Mouse (Mus musculus) erythroid progenitor cell, adult 5-6 weeks (primary cell): ENCODE measurements around the gene Anxa4. TPM values are rescaled to one million over a fixed set of nuclear protein-coding genes. Genes with fewer than 3 reads are reported as not detected.

Source experiments
- ATAC-seq: replicated peaks from 2 replicates; pipeline ENCODE4 v1.8.0; 2016; ENCODE audit warnings: moderate number of reproducible peaks, mild to moderate bottlenecking, moderate TSS enrichment, inconsistent platforms; ENCODE audit not compliant: poor library complexity, low FRiP score, severe bottlenecking
- total RNA-seq, 2 experiments: library from RNA; stranded (forward) in 1 of 2; stranded (reverse) in 1 of 2; fragments of 150-400 nt in 1 of 2; fragments of 186-747, 209-891 nt in 1 of 2; gene quantifications; 2 replicates each; pipeline versions ENCODE4 v1.2.3 to v1.2.4; 2015 to 2017; ENCODE audit warnings: low replicate concordance in 2 of 2

The Anxa4 gene
- total RNA-seq, 2 experiments from 2014 or later, result 5.1 to 16.8 TPM

DNA sequence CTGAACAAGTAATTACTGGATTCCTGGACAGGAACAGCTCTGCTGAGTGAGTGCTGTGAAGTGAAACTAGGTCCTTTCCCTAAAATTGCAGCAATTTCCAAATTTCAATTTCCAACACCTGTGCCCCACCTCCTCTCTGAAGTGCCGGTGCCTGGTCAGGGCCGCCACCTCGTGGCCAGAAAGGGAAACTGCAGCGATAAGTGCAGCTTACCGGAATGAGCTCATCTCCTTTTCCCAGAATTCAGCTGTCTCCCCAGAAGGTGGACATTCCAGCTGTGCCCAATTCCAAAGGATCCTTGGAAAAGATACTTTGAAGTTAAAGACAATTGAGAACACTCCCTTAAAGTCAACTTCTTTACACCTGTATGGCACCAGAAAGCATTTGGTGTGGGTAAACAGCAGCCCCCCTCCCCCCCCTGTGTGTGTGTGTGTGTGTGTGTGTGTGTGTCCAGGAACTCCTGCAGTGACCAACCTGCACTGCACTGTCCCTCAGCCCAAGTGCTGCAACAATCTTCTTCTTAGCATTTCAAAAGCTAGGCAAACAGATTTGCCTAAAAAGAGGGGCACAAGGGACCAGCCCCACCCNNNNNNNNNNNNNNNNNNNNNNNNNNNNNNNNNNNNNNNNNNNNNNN, 13.2 kb upstream of the Anxa4 start:
- ATAC-seq, result peak; percentile 79

DNA sequence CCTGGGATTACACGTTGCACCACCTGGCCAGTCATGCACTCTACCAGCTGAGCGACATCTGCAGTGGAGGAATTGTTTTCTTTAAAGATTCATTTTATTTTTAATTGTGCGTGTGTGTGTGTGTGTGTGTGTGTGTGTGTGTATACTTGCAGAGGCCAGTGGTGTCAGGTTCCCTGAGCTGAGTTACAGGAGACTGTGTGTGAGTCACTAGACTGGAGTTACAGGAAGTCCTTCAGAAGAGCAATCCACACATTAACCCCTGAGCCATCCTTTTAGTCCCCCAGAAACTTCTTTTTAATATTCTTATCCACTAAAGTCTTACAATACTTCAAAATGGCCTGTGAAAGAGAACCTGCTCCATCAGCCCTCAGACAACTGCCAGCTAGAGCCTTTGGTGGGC, 11.3 kb upstream of the Anxa4 start:
- no peak for ATAC-seq

DNA sequence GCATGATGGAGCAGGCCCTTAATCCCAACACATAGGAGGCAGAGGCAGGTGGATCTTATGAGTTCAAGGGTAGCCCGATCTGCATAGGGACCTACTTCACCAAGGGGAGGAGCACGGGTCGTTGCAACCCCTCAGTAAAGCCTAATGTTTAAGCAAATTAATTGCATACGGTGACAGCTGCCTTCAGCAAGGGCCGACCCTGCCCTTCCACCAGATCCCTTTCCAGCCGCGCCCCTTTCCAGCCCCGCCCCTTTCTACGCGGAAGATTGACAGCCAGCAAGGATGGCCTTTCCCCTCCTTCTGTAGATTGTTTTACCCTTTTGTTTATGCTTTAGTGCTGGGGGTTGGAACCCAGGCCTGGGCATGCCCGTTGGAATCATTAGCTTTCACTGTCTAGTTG, 8.0 kb upstream of the Anxa4 start:
- ATAC-seq, result no peak

DNA sequence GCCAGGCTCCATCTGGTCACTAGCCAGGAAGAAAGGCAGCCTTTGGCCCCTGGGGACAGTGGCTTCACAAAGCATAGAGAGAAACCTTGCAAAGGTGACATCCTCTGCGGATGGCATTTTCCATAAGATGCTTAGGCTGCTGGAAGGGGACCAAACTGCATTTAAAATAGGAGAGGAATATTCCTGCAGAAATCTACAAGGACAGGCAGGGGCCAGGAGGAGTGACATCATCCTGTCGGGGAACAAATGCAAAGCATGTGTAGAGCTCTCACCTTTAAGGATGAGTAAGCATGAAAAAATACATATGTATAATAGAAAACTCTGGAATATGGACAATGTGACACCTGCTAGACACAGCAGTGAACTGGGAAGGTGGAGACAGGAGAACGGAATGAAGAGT, 7.1 kb upstream of the Anxa4 start:
- no peak for ATAC-seq

DNA sequence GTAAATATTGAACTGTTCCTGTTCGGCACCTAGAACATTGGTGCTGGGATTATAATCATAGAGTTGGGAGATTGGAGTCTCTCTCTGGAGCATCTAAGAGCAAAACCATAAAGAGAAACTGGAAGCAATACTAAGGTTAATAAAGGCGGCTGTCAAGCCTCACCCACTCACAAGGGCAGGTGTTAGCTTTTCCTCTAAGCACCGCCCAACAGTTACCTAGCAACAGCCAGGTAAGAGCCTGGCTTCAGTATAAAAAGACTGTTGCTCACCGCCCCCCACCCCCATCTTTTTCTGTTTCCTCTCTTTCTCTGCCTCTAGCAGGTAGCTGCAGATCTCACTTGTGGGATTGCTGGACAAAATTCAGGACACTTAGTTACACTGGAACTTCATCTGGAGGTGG, 4.1 kb upstream of the Anxa4 start:
- ATAC-seq, result no peak

DNA sequence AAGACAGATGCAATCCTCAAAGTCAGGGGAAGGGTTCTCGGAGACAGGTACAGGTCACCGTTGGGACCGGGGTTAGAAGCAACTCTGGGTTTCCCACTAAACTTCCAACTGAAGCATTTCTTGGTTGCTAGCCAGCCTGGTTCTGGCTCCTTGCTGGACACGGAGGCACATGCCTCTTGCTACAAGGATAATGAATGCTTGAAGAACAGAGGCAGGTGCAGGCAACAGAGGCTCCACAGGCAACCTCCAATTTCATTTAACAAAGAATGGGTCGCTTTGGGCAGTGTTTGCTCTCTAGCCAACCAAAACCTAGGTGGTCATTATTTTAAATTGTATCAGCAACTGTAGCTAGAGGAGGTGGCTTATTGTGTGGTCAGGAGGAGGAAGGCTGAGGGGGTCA, 573 bp upstream of the Anxa4 start:
- no peak for ATAC-seq

DNA sequence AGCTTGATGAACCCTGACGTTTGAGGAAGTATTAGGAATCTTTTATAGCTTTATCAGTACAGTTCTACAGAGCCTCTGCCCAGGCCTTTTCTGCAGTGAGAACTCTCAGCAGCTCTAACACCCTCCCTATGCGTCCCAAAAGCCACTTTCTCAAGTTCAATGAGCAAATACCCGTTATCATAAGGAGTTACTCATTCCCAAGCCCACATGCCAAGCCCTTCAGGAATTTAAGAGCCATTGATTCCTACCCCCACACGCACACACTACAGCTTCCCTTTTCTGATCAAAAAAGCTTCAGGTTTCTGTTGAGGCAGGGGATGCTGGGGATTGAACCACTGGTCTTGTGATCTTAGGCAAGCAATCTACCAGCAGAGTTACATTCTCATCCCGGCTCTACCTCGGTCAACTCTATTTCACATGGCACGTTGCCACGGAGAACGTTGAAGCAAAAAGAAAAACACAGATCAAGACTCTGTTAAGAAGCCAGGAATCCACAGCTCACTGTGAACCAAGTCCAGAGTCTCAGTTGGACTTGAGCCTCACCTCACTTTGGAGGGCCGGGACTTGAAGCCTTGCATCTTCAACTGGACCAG, 2.9 kb downstream of the Anxa4 start:
- ATAC-seq, result no peak

DNA sequence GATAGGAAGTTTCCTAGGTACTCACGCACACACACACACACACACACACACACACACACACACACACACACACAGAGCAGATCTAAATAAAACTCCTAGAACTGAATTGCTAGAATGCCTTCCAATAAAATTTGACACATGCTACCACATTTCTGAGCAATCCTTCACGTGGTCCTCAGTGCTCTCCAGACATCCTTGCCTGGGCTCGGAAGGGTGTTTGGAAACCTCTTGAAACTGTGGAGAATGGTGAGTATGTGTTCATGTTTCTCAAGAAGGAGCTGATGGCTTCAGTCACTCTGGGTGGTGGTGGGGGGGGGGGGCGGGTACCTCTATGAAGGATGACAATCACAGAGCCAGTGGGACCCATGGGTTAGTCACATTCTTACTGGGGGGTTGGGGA, 5.1 kb downstream of the Anxa4 start:
- ATAC-seq, result no peak

DNA sequence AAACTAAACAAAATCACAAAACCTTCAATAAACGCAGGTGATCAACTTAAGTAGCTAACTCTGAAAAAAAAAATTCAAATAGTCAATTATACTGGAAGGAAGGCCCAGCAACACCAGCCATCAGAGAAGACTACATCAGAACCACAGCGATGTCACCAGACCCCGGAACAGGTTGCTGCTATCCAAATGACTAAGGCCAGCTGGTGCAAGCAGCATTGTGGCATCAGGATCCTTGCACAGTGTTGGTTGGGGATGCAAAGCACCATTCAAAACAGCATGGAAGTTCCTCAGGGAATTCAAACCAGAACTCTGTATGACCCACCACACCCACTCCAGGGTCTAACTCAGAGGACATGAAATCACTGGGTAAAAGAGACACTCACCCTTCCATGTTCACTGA, 6.8 kb downstream of the Anxa4 start:
- ATAC-seq, result no peak

DNA sequence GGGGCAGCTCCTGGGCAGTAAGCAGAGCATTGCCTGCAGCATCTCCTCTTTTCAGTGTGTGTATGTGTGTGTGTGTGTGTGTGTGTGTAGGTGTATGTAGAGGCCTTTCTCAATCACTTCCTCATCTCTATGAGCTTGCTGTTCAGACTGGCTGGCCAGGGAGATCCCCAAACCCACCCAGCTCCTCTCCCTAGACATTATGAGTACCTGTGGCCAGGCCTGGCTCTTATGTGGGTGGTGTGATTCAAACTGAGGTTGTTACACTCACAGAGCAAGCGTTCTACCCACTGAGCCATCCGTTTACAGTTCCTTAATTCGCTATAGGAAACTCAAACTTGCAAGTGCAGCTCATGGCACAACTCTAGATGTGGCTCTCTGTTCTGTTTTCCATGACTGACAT, 8.6 kb downstream of the Anxa4 start:
- ATAC-seq, result no peak

DNA sequence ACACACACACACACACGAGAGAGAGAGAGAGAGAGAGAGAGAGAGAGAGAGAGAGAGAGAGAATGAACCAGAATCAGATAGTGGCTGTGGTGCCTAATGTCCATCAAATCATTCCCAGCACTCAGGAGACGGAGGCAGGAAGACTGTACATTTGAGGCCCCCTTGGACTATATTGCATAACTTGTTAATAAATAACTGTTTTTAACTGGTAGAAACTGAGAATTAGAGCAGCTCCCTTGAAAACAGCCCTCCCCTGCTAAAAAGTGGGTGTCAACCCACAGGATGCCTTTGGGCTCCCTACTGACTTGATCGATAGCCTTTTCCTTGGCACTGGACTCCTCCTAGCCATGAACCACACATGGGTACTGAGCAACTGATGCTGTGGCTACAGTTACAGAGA, 11.0 kb downstream of the Anxa4 start:
- ATAC-seq, result no peak

DNA sequence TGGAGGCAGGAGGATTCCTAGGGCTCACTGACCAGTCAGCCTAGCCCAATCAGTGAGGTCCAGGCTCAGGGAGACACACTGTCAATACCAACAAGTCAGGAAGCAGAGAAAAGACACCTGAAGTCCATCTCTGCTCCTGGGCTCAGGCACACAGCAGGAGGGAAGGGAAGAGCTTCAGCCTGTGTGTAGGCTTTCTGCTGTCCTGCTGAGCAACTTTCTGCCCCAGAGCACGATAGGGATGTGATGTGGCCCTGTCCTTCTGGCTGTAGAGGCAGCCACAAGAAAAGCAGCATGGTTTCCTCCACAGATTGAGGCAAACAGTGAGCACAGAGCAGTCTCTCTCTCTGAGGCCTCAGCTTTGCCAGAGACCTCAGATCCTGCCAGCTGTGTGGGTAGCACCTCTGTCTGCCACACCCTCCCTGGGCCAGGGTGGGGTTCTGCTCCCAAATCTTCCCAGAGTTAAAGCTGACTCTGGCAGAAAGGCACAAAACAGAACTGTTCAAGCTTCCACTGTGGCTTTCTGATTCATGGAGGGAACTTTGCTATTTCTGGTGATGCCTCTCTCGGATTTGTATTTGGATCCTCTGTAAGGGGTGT, 11.9 kb downstream of the Anxa4 start:
- ATAC-seq, result 0 out of 2 replicates have a peak, but pooled peaks have one; percentile 46

DNA sequence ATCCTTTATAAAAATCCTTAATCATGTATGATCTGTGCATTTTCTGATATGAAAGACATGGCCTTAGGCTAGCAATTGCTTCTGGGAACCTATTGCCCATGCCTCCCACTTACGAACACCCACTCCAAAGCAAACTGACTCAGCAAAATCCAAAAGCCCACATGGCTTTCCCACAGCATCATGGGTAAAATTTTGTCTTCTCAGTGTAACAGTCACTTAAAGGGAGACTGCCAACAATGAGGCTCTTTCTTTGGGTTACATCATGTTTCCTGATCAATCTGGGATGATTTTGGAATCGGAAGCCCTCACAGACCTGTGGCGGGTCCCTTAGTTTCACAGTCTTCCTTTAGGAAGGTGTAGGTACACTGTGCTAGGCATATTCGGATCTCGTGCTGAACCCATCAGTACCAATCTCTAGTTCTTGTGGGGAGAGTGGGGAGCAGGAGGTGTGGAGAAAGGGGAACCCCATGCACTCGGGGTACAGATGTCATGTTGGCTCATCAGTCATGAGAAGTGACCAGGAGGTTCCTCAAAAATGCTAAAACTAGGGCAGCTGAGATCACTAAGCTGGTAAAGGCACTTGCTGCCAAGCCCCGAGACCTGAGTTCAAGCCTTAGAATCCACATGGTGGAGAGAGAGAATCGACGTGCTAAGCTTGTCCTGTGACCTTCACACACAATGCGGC, 14.3 kb downstream of the Anxa4 start:
- ATAC-seq, result no peak

DNA sequence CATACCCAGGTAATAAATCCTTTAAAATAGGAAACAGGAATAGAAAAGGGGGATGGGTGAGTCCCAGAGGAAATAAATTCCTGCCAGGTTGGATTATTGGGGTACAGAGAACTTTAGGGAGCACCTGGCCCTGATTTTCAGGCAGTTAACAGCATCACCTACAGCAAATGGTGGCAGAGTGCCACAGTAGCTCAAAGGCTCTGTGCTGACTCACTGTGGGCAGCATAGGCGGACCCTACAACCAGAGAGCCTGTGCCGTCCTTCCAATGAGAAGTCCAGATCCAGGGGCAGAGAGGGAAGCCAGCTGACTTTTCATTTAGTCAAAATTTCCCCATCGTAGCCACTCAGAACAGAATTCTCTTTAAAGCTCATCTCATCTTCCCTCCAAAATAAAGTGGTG, 16.2 kb downstream of the Anxa4 start:
- ATAC-seq, result no peak

DNA sequence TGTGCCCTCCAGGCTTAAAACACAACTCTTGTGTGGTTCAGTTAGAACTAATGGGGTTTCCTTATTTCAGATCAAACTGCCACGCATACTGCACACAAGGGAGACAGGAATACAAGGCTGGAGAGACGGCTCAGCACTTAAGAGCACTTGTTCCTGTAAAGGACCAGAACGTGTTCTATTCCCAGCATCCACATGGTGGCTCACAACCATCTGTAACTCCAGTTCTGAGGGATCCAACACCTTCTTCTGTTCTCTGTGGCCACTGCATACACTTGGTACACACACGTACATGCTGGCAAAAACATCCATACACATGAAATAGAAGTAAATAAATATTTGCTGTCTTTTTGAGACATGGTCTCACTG, 16.7 kb downstream of the Anxa4 start:
- no peak for ATAC-seq

DNA sequence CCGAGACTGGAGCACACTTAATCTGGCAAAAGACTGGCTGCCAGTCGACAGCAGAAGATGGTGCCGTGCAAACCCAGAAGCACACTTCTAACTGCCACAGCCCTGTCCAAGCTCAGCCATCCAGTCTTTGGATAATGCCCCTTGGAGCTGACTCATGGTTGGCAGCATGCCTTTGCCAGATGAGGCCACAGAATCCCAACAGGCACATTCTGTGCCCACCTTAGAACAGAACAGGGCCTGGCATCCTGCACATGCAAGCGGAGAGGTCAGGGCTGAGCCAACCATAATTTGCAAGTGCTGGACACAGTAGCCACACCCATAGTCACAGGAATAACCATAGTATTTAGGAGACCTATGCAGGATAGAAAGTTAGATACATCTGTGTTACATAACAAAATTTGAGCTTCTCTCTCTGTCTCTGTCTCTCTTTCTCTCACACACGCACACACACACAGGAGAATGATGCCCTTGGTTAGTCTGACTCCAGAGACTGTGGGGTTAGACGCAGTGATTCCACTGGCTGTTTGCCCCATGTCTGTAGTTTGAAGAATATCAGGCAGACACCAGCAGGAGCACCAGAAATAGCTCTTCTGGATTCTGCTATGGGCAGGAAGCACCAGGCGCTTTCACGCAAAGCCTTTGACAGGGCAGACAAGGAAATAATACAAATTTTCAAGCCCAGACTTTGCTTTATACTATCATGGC, 17.2 kb downstream of the Anxa4 start:
- ATAC-seq, result no peak

DNA sequence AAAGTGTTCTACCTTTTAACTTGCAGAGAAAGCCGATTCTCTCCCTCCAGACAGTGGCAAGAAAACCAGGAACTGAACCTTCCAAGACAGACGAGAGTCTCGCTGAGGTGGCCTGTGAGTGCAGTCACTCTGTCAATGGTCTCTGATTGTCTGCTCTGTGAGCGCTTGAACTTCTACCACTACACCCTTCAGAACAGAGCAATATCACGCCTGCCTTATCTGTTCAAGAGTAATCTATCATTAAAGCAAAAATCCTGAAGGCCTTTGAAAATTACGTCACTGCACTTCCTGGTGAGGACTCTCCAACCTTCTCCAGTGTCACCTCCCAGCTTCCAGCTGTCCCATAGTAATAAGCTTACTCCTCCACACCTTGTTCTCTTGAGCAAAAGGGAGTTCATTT, 18.4 kb downstream of the Anxa4 start:
- no peak for ATAC-seq

DNA sequence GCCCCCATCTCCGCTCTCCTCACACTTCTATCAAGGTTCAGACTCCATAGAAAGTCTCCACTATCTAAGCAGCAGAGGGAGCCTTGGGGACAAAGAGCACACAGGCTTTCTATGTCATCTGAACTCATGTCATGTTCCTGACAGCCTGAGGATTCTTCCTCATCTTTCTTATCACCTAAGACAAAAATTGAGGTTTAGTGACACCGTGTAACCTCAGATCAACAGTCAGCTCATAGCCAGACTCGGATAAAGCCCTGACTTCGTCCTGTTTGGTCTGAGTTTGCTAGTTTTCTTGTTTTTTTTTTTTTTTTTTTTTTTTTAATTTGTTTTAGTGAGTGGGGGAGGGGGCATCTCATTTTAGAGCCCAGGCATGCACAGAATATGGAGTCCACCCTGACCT, 19.6 kb downstream of the Anxa4 start:
- ATAC-seq, result no peak

DNA sequence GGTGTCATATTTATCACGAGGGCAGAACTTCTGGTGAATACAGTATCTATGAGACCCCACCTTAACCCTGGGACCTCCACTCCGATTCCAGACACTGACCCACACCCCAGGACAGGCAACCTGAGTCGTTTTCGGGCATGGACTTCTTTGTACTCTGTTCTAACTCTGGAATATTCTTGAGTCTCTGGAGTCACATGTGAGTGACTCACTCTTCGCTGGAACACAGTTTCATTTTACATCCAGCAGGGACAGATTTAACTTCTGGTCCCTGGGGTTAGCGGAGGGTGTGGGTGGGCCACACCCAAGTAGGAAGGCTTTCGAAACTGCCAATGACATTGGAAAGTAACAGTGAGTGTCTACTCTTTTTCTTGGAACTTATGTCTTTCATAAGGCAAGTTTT, 20.8 kb downstream of the Anxa4 start:
- no peak for ATAC-seq

DNA sequence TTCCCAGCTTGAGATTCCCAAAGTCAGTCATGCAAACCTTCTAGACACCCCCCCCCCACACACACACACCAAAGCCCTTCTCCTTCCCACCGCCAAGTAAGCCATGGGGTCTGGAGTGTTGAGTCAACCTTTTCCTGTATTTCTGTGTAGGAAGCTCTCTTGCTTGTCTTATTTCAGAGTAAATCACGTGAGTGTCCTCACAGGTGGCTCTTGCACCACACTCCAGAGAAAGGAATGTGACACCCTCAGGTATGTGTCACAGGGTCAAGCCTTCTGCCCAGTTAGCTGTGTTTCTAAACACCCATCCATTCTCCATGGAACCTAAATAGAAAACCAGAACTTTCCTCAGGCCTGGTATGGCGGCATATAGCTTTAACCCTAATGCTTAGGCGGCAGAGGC, 24.4 kb downstream of the Anxa4 start:
- no peak for ATAC-seq
